Mouse (Mus musculus) C2C12 (cell line): Measurements from ENCODE around the gene Spcs2. TPM values are rescaled to one million over a fixed set of nuclear protein-coding genes. Genes with fewer than 3 reads are reported as not detected.

Experiments
- H3K27me3 ChIP-seq: one replicate; pipeline ENCODE4 v1.6.1; 2011; ENCODE audit not compliant: control insufficient read depth, insufficient read depth, insufficient read length
- H3K36me3 ChIP-seq: one replicate; pipeline ENCODE4 v1.6.1; 2011; ENCODE audit not compliant: control insufficient read depth, insufficient read depth
- H3K4me3 ChIP-seq: one replicate; pipeline ENCODE4 v1.5.1; 2011; ENCODE audit warnings: mild to moderate bottlenecking, control low read depth; ENCODE audit not compliant: poor library complexity, insufficient read depth, severe bottlenecking
- H3K79me2 ChIP-seq: one replicate; pipeline ENCODE4 v1.6.1; 2011; ENCODE audit not compliant: control insufficient read depth, insufficient read depth
- H3K79me3 ChIP-seq: one replicate; pipeline ENCODE4 v1.6.1; 2011; ENCODE audit warnings: low read depth, control low read depth
- H3ac ChIP-seq: one replicate; pipeline ENCODE3; 2011; ENCODE audit warnings: low read depth; ENCODE audit not compliant: control insufficient read depth, insufficient read length
- CEBPB ChIP-seq: IDR thresholded peaks from one replicate; pipeline ENCODE4 v1.6.1; 2011; ENCODE audit warnings: low read depth, mild to moderate bottlenecking, control low read depth, moderate library complexity
- CTCF ChIP-seq: IDR thresholded peaks from one replicate; pipeline ENCODE4 v1.5.1; 2011; ENCODE audit not compliant: control insufficient read depth, insufficient read depth, insufficient read length
- FOSL1 ChIP-seq: IDR thresholded peaks from one replicate; pipeline ENCODE4 v1.8.0; 2011; ENCODE audit warnings: mild to moderate bottlenecking, low read length; ENCODE audit not compliant: poor library complexity, insufficient read depth, severe bottlenecking
- MAX ChIP-seq: IDR thresholded peaks from one replicate; pipeline ENCODE4 v1.6.1; 2011; ENCODE audit warnings: mild to moderate bottlenecking, control low read depth
- MYOD1 ChIP-seq: IDR thresholded peaks from one replicate; pipeline ENCODE4 v1.6.1; 2011; ENCODE audit warnings: low read depth; ENCODE audit not compliant: control insufficient read depth, insufficient read length
- MYOG ChIP-seq: IDR thresholded peaks from one replicate; pipeline ENCODE4 v1.6.1; 2011; ENCODE audit not compliant: control insufficient read depth, insufficient read length; ENCODE audit errors: extremely low read depth
- USF1 ChIP-seq: IDR thresholded peaks from one replicate; pipeline ENCODE4 v1.6.1; 2011; ENCODE audit warnings: low read depth, mild to moderate bottlenecking, control low read depth, moderate library complexity
- polyA plus RNA-seq: library from polyadenylated mRNA; unstranded; fragments of >200 nt; fragmentation: generic; extraction: Trizol; gene quantifications from one replicate; pipeline ENCODE4 v1.2.1, GENCODE M21; 2012; ENCODE audit warnings: missing spikeins

Spcs2 gene
- polyA plus RNA-seq, 1 experiment = 152 TPM

DNA sequence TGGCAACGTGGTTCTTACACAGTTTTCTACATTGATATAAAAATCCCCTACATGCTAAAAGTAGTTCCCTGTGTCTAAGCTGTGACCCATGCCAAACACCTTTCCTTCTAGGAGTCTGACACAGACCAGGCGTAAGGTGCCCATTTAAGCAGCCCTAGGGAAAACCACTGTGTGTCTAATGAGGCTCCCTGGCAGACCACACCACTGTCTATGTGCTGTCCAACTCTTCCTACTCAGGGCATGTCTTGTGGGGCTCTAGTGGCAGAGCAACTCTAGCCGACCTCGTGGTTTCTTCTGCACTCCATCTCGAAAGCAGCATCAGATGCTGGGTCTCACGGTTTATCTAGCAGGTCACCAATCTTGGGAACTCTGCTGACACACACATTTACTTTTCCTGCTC is 11.6 kb downstream of the Spcs2 start:
- Histone ChIP-seq H3K36me3 (peaks cover 53% of the 10 kb centered on the region), H3K4me3 (no peak overlapping the region), H3K79me3 (peaks cover 45% of the 10 kb centered on the region), H3K27me3 (no peaks in the 10 kb centered on the region), H3ac (no peak overlapping the region), H3K79me2 (peaks cover 62% of the 10 kb centered on the region)
- TF ChIP-seq CTCF (no peak), MAX (no peak), MYOD1 (no peak), FOSL1 (no peak), CEBPB (no peak), USF1 (no peak), MYOG (no peak)

DNA sequence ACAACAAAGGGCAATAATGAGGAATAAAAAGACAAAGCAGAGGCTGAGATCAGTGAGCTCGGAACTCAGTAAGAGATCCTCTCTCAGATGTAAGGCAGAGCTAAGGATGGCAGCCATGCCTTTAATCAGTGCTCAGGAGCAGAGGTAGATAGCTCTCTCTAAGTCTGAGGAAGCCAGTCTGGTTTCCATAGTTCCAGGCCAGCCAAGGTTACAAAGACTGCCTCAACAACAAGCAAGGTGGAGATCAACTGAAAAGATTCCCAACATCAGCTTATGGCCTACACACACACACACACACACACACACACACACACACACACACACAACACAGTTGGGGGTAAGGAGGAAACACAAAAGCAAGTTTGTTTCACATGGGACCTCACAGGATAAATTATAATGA is 12.1 kb downstream of the Spcs2 start:
- Histone ChIP-seq H3K36me3 (peaks cover 52% of the 10 kb centered on the region), H3K27me3 (no peaks in the 10 kb centered on the region), H3K4me3 (no peak overlapping the region), H3K79me3 (peaks cover 40% of the 10 kb centered on the region), H3ac (no peak overlapping the region), H3K79me2 (peaks cover 57% of the 10 kb centered on the region)
- TF ChIP-seq CEBPB = no peak
- TF ChIP-seq FOSL1 = no peak
- no peak for TF ChIP-seq MYOD1
- TF ChIP-seq USF1 = no peak
- no peak for TF ChIP-seq MAX
- no peak for TF ChIP-seq MYOG
- TF ChIP-seq CTCF = no peak

DNA sequence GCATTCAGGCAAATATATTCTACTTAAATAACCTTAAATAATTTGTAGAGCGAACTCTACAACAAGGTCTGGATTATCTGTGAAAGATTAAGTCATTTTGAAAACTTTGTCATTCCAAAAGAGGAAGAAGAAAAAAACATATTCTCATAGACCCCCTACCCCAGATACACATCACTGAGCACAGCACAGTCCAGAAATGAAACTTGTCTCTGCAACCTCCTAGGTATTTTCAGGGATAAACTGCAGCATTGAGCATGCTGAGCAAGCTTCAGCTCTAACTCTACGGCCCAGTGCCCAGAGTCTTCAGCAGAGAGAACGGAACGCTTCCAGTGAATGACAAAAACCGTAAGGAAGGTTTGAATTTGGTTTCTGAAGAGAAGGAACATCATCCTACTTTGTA is 12.7 kb downstream of the Spcs2 start:
- TF ChIP-seq MYOD1 = no peak
- TF ChIP-seq CEBPB = no peak
- no peak for TF ChIP-seq MAX
- TF ChIP-seq USF1 = no peak
- TF ChIP-seq FOSL1 = no peak
- no peak for TF ChIP-seq MYOG
- no peak for TF ChIP-seq CTCF
- H3K79me2 ChIP-seq = peaks cover 51% of the 10 kb centered on the region
- H3K4me3 ChIP-seq = no peak overlapping the region
- peaks cover 35% of the 10 kb centered on the region for H3K79me3 ChIP-seq
- no peak overlapping the region for H3ac ChIP-seq
- H3K27me3 ChIP-seq = no peaks in the 10 kb centered on the region
- peaks cover 57% of the 10 kb centered on the region for H3K36me3 ChIP-seq

DNA sequence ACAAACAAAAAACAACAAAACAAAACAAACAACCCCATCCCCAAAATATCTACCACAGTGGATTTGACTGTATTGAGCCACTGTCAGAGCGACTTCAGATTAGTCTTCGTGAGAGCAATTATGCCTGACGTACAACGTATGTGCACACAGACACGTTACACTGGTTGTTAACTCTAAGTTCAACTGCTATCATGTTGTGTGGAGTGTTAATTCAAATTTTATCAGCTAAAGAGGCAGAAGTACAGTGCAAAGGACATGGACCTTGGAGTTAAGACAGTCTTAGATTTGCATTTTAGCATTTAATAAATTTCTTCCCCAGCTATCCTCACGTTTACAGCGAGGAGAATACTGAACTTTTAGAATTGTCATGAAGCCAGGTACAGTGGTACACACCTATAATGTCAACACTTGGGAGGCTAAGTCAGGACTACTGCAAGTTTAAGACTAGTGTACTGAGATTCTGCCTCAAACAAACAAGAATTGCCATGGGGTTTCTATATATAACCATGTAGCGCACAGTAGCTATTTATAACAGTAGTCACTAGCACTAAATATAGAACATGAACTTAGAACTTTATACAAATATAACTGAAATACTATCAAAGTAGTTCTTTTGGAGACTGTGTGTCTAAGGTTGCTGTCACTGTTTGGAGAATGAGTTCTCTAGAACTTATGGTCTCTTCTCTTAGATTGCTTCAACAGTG is 17.6 kb downstream of the Spcs2 start:
- TF ChIP-seq MYOG (no peak), FOSL1 (no peak), CEBPB (no peak), MAX (no peak), MYOD1 (no peak), USF1 (no peak), CTCF (no peak)
- peaks cover 3% of the 10 kb centered on the region for H3K79me2 ChIP-seq
- H3K36me3 ChIP-seq = peaks cover 49% of the 10 kb centered on the region

DNA sequence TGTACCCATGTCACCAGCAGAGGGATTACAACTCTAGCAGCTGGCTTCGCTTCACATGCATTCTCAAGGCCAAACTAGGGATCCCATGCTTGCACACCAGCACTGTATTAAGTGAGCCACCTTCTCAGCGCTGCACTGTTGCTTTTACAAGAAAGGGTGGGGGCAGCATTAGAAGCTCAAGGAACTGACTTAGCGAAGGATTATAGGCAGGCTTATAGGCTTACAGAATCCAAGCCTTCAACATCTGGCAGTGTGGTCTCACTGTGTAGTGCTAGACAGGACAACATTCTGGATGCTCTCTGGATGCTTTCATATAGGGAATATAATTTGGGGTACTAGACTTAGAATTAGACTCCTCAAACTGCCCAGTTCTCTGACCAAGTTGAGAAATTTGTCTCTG is 25.0 kb downstream of the Spcs2 start:
- no peaks in the 10 kb centered on the region for H3K79me2 ChIP-seq
- TF ChIP-seq CTCF (no peak), MYOG (no peak), MAX (no peak), MYOD1 (no peak), FOSL1 (no peak), CEBPB (no peak), USF1 (no peak)
- no peaks in the 10 kb centered on the region for H3K79me3 ChIP-seq
- peaks cover 45% of the 10 kb centered on the region for H3K36me3 ChIP-seq
- H3K4me3 ChIP-seq = no peak overlapping the region
- no peak overlapping the region for H3ac ChIP-seq
- H3K27me3 ChIP-seq = no peaks in the 10 kb centered on the region

More for the DNA sequence above, 17.6 kb downstream of the Spcs2 start:
- no peak overlapping the region for H3K4me3 ChIP-seq
- H3K27me3 ChIP-seq = no peaks in the 10 kb centered on the region
- peaks cover 3% of the 10 kb centered on the region for H3K79me3 ChIP-seq
- H3ac ChIP-seq = no peak overlapping the region
